Mouse (Mus musculus): ENCODE measurements at regions not wholly inside any gene's neighbourhood (a gene's known extent, or its start where the extent isn't known, plus 50 kb on each side); places are given as distances from the start of the nearest gene placed in this dataset.

DNA sequence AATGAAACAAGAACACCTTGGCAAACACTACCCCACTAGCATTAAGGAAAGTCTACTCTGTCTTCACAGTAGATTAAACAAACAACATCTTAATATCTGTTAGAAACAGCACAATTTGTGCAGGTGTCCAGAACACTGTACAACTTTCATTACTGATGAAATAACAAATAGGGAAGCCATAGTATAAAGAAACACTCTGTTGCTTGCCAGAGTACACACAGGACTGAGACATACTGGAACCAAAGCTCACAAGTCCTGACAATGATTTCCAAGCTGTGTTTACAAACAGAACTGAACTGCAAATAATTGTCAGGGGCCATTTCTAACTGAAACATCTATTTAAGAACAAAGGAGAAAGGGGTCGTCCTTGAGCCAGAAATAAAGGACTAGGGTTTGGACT lies 478.4 kb downstream of the Klf12 start:
- no peak overlapping the region for H3K4me2 ChIP-seq
- WGBS: 58% methylated on average over 1 of the region's 1 CpGs
- no peaks in the 10 kb centered on the region for H3K27me3 ChIP-seq (replicated peaks)
- no peak overlapping the region for H3K4me3 ChIP-seq (replicated peaks)
- H3K36me3 ChIP-seq: no peaks in the 10 kb centered on the region
- no peak for ATAC-seq (ENCODE audit: low FRiP score)
- H3K27ac ChIP-seq (replicated peaks): 0 out of 2 replicates have a peak overlapping the region, but pooled peaks have one; percentile 10
- H3K4me1 ChIP-seq: no peaks in the 10 kb centered on the region
- H3K9me3 ChIP-seq (replicated peaks): no peaks in the 10 kb centered on the region
- H3K9ac ChIP-seq (replicated peaks): no peak overlapping the region

DNA sequence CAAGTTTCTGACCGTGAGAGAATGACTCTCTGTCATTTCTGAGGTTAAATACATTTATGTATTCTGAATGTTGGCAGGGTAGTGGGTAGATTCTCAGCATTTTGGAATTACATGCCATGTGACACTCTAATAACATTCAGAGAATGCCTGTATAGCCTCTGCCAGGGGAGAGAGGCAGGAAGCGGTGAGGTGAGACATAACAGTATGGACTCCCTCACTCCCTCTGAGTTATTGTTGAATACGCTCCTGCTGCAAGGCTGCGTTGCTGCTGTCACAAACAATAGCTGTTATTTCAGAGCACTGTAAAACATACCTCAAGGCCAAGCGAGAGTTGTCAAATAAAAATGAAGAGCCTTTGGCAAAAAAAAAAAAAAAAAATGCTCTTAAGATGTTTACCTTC lies 477.9 kb downstream of the Klf12 start:
- H3K27ac ChIP-seq (replicated peaks): 0 out of 2 replicates have a peak overlapping the region, but pooled peaks have one; percentile 10
- no peaks in the 10 kb centered on the region for H3K9me3 ChIP-seq (replicated peaks)
- no peak overlapping the region for H3K4me3 ChIP-seq (replicated peaks)
- WGBS: 29% methylated on average over 5 of the region's 5 CpGs
- H3K36me3 ChIP-seq: no peaks in the 10 kb centered on the region
- no peaks in the 10 kb centered on the region for H3K27me3 ChIP-seq (replicated peaks)
- peak; percentile 61; the same call in 1 of the 2 replicates for ATAC-seq (ENCODE audit: low FRiP score)
- H3K4me2 ChIP-seq: no peak overlapping the region
- no peaks in the 10 kb centered on the region for H3K4me1 ChIP-seq
- no peak overlapping the region for H3K9ac ChIP-seq (replicated peaks)

DNA sequence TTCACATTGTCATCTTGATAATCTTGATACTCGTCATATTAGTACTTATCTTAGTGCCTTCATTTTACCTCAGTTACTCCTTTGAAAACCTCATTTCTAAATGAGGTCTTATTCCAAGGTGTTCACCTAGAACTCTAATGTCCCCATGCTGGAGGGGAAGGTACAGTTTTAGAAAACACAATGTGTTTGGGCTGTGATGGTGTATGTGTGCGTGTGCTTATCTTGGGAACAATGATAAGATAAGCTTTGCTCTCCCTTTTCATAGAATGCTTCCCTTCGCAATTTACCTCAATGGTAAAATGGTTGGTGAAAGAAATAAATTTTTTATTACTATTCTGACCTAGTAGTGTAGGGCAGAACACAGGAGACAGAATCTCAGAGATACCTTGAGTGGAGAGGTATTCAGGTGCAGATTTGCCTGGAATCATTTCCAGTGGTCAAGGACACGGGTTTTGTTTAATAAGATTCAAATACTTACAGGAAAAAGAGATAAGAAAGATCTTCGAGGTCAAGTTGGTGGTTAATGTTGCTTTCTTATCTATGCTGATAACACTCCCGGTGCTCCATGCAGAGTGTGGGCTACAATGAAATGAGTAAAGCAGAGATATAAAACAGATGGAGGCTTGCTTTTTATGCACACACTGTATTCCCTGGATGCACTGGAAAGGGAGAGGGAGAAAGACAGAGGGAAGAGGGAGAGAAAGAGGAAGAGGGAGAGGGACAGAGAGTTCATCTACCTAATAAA lies 471.6 kb downstream of the Klf12 start:
- H3K36me3 ChIP-seq: no peaks in the 10 kb centered on the region
- no peak for ATAC-seq (ENCODE audit: low FRiP score)
- no peaks in the 10 kb centered on the region for H3K4me1 ChIP-seq
- no peak overlapping the region for H3K9ac ChIP-seq (replicated peaks)
- H3K27ac ChIP-seq (replicated peaks): no peak overlapping the region
- no peak overlapping the region for H3K4me3 ChIP-seq (replicated peaks)
- no peaks in the 10 kb centered on the region for H3K27me3 ChIP-seq (replicated peaks)
- H3K9me3 ChIP-seq (replicated peaks): no peaks in the 10 kb centered on the region
- 87% methylated on average over 6 of the region's 6 CpGs for WGBS
- H3K4me2 ChIP-seq: no peak overlapping the region
